Mouse (Mus musculus) cerebellum, postnatal 14 days (tissue): ENCODE results near the gene Scaf4.
A peak's percentile ranks its signal among the peaks of the same experiment; 100 is the strongest.

Source experiments
- DNase-seq, 2 experiments: peaks; one replicate each; pipeline ENCODE4 v3.0.0; 2021; ENCODE audit warnings: mixed read lengths in 2 of 2

Gene Scaf4

DNA sequence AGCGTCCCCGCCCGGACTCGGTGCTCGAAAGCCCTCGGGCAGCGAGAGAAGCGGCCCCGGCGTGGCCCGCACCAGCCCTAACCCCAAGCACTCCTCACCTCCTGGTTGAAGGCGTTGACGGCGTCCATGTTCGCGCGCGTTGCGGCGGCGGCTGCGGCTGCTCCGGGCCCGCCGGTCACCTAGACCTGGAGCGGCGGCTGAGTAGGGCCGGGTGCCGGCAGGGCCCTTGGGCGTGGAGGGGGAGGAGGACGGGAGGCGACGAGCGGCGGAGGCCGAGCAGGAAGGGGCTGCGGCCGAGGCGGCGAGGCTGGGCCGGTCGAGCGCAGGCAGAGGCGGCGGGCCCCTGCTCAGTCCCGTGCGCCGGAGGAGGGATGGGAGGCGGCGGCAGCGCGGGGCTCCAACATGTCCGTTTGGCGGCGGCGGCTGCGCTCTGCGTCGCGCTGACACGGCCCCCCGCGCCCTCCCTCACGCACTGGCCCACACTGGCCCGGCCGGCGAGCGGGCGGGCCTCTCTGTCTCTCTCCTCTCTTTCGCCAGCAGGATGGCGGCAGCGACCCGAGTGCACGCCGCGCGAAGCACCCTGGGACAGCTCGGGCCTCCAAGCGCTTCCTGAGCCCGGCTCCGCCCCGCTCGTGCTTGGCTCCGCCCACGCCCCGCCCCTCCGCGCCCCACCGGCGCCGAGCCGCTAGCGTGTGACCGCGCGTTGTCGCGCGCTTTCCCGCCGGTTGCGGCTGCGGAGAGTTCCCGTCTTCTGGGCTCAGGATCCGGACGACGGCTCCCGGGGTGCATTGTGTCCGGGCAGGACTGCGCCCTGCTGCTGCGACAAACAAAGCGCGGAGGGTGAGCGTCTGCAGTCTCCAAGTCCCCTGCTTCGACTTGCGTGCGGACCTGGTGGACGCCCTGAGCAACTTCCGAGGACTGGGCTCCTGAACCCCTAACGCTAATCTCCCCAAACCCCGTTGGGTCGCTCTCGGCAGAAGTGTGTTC lies at the start of gene Scaf4:
Scaf4 (minus strand) TSS at position 599 of the 987 bp plus-strand sequence.
- DNase-seq = peak; percentile 96 to 97

DNA sequence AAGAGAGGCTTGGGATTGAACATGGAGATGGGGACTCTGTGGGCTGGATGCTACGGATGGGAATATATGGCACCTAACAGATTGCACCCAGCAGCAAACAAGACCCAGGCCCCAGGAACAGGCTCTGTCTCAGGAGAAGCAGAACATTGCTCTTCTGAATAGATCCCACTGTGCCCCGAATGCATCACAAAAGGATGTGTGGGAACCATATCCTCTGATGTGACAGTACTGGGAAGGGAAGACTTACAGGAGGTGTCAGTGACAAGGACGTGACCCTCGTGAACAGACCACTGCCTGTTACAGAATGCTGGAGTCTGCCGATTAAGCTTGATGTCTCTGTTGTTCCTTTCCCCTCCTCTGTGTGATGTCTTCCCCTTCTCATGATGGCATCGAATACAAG lies 48.2 kb upstream of the Scaf4 start:
- DNase-seq = no peak

DNA sequence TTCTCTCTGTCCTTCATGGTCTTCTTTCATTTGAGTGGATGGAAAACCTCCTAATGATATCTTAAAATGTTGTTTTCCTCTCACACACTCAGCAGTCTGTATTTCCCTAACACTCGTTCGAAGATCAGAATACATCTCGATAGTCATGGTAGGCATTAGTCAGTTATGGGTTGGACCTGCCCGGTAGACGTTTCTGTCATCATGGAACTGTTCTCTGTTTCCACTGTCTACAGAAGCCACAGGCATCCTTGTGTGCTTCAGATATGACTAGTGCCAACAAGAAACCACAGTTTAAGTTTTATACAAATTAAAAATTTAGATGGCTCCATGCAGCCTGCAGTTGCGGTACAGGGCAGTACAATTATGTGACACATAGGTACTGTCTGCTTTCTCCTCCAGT lies 46.7 kb upstream of the Scaf4 start:
- no peak for DNase-seq

DNA sequence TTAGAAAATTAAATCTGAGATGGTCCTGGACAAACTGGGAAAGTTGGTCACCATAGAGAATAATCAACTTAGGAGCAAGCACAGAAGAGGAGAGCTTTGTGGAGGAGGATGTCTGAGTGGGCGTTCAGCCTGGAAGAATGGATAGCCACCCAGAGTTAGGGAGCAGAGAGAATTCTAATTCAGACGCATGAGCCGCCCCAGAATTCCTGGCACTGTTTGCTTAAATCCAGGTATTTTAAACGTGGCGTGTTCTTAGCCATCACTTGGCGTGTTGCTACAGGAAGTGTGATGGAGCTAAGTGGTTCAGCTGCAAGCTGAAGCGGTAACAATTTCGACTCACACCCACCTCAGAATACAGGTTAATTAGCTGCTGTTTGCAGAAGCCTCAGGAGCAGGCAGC lies 45.2 kb upstream of the Scaf4 start:
- DNase-seq = no peak

DNA sequence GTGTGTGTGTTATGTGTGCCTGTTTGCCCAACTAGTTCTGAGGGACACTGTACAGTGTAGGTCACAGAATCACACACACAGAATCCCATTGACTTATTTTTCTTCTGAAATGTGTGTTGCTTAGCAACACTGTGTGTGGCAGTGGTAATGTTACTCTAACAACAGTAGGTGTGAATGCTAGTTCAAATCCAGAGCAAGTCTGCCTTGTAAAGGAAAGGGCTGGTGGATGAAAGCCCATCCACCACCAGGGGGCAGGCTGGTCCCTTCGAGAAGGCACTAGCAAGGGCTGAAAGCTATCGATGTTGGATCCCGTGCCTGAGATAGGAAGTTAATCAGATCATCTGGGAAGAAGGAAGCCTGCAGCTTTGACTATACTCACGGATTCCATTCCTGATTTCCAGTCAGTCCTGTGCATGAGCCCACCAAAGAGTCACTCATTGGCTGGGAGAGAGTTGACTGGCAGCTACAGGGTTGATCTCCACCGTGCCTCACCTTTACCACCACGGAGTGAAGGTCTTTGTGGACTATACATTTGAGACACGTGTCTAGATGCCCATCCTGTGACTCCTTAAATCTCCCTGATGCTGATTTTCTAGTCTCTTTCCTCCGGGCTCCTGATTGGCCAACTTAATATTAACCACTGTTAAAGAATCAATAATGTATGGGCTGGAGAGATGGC lies 38.7 kb upstream of the Scaf4 start:
- DNase-seq = peak; percentile 93 to 97

DNA sequence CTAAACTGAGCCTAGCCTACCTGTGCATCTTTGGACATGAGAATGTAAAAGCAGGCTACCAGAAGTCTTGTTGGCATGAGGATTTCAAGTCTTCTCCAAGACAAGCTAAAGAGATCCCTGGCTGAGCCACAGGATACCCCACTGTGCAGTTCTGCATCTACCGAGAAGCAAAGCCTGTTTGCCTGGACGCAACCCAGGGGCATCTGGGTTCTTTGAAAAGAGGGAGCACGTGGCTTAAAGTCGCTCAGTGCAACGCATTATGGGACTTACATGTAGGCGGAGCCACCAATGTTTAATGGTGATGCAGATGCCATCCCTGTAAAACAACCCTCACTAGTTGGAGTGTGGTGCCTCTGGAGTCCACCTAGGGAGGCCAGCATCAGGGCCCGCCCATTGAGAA lies 35.0 kb upstream of the Scaf4 start:
- peak; percentile 51 to 58 for DNase-seq

DNA sequence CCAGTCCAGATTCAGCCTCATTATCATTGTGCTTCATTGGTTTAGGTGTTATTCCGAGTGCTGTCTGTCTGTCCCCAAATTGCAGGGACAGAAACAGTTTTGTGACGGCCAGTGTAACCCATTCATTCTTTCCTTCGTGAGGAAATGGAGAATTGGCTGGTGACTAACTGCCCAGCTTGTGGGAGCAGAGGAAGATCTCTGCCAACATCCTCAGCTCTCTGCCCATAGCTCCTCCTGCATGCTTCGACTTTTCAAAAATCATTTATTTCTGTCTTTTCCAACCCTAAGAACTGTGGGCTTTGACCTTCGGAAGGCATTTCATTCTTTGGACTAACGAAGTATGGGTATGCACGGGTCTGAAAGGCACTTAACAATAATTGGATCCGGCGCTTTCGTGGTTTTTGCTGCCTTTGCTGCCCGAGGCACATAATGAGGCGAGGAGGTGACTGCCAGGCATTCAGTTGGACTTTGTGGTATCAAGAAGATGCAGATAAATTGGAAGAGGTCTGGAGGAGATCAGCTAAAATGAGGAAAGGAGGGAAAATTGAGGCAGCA lies 34.1 kb upstream of the Scaf4 start:
- peak; percentile 23 to 25 for DNase-seq

DNA sequence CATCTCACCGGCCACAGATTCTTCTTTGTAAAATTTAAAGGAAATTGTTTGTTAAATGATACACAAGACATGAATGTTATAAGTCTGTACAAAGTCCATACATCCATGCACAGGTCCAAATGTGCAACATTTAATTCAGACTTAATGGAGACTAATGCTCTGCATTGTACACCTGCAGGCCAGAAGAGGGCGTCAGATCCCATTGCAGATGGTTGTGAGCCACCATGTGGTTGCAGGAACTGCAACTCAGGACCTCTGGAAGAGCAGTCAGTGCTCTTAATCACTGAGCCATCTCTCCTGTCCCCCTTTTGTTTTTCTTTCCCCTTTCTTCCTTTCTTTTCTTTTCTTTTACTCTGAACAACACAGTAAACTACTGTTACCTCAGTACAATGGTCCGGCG lies 33.5 kb upstream of the Scaf4 start:
- DNase-seq = no peak

DNA sequence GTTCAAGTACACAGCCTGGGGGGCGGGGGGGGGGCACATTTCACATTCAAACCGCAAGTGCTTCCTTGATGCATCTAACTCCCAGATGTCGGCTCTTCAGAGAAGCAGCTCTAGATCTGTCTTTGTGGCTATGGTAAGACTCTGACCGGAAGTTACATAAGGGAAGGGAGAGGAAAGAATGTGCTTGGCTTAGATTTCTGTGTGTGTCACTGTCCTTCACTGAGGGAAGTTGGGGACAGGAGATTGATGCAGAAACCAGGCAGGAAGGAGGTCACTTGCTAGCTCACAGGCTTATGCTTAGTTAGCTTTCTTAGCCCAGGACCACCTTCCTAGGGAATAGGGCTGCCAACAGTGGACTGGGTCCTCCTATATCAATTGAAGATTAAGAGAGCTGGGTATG lies 31.6 kb upstream of the Scaf4 start:
- DNase-seq = no peak

DNA sequence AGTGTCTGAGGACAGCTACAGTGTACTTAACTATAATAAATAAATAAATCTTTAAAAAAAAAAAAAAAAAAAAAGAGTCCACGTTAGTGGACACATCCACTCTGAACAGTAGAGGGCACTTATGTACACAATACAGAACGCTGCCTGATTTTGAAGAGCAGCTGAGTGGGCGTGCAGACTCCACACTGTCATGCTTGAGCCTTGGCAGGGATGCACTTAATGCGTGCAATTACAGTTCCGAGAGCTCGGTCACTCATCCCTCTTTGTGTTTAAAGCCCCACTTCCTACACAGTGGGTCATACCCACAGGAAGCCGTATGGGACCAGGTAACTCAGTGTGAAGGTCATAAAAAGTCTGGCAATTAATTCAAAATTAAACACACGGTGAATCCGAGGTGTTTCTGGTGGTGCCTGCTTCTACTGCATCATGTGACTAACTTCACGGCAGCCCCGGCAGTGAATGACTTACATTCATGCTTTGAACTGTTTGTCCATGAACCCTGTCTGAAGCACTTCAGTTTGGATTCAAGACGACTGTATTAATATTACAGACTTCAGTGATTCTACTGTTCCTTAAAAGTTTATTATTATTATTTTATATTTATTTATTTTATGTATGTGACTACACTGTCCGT lies 28.3 kb upstream of the Scaf4 start:
- DNase-seq = peak; percentile 58 to 67

DNA sequence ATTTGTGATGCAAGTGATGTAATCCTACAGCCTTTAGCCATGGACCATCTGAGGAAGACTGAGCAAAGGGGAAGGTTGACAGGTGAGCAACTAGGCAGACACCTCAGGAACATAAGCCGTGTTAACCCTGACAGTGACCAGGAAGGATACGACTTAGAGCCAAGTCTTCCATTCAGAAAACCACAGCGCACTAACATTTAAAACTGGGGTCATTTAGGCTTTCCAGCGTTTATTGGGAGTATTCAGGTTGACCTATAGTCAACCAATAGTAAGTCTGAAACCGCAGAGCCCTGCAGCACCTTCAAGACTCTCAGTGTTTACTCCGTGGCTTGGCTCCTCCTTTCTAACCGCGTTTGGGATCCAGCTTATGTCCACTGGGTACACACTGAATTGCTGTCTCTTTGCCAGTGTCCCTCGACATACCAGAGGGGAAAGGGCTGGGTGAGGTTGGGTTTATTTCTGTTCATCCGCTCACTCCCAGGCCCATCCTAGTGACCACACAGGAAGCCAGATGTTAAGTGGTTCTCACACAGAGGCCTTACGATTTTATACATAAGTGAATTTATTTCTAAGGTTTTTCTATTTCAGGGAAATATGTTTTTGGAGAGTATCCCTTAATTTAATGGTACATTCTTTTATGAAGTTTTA lies 26.3 kb upstream of the Scaf4 start:
- no peak for DNase-seq

DNA sequence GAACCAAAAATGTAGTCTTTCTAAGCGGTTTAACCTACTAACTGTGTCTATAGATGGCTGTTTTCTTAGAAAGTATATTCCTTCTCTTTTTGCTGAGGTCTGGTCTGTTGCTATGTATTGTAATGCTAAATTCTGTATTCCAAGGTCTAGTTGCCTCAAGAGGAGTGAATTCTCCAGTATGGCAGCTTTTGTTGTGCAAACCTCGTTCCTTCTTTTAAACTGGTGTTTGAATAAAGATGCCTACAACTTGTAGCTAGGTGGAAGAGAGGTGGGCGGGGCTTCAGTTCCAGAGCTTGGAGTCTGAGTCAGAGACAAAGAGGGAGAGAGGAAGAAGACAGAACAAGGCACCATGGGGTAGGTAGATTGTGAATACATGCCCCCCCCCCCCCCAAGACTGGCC lies 25.5 kb upstream of the Scaf4 start:
- no peak for DNase-seq

DNA sequence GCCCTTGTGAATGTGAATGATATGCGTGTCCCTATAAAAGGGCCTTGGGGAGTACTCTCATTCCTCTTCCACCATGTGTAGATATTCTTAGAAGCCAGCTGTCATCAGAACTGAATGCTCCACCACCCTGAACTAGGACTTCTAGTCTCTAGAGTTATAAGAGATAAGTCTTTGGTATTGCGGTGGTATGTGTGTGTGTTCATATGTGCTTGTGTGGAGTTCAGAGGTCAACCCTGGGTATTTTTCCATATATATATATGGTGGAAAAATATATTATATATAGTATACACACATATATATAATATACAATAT lies 19.6 kb upstream of the Scaf4 start:
- no peak for DNase-seq

DNA sequence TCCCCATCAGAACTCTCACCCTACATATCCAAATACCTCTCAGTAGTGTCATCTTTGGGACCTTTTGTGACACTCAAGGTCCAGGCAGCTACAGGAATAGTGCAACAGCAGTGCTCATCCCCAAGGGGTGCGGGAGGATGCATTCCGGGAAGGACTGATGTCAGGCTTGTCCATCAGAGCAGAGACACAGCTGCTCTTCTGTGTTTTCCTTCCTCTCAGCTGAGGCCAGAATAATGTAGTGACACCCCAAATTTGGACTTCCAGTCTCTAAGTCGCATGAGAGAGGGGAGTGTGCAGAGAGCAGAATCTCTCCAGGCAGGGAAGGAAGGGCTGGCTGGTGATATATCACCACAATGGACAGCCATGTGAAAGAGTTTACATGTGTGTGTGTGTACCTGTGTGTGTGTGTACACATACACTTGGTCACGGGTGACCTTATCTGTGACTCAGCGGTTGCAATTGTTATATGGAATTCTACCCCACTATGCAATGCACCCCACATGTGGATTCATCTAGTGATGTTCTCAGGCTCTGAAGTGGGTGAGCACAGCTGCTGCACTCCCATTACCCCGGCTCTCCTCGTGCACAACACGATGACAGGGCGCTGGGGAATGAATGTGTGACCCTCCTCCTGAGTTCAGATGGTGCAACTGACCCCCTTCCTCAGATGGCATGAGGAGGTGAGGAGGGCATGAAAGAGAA lies 19.1 kb upstream of the Scaf4 start:
- no peak for DNase-seq

DNA sequence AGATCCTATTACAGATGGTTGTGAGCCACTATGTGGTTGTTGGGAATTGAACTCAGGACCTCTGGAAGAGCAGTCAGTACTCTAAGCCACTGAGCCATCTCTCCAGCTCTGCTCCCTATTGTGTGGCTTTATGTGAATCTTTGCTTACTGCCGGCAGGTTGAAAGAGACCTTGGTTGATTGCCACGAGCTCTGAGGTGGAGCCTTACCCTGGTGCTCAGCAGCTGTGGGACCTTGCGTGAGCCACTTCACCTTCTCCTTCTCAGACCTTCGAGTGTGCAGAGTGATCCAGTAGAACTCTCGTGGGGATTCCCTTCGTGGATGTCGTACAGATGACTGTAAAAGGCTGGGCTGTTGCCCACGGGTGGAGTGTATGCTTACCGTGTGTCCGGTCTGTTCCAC lies 17.4 kb upstream of the Scaf4 start:
- DNase-seq = no peak

DNA sequence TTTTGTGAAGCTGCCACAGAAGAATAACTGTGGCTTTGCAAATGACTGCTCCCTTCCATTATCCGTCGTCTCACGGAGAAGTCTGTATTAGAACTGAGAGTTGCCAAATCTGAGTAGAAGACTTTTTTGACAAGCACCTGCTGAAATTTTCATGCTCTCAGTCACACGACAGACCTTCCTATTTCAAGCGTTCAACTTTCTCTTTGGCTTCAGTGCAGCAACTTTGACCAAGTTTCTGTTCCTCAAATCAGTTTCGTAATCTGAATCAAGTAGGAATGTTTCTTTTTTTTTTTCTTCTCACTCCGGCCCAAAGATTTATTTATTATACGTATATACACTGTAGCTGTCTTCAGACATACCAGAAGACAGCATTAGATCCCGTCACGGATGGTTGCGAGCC lies 16.6 kb upstream of the Scaf4 start:
- no peak for DNase-seq

DNA sequence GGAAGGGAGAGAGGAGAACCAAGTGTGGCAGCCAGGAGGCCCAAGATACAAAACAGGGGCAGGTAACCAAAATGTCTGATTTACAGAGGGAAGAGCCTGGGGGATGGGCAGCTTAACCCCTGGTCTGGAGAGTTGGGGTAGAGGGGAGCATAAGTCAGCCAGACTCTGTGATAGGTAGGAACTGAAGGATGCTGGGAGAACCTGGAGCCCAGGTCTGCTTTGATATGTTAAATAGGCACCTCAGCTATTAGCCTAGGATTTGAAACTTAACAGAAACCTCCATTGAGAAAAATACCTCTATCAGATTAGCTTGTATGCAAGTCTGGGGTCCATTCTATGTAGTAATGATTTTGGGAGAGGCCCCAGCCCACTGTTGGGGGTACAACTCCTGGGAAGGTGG lies 15.3 kb upstream of the Scaf4 start:
- no peak for DNase-seq

DNA sequence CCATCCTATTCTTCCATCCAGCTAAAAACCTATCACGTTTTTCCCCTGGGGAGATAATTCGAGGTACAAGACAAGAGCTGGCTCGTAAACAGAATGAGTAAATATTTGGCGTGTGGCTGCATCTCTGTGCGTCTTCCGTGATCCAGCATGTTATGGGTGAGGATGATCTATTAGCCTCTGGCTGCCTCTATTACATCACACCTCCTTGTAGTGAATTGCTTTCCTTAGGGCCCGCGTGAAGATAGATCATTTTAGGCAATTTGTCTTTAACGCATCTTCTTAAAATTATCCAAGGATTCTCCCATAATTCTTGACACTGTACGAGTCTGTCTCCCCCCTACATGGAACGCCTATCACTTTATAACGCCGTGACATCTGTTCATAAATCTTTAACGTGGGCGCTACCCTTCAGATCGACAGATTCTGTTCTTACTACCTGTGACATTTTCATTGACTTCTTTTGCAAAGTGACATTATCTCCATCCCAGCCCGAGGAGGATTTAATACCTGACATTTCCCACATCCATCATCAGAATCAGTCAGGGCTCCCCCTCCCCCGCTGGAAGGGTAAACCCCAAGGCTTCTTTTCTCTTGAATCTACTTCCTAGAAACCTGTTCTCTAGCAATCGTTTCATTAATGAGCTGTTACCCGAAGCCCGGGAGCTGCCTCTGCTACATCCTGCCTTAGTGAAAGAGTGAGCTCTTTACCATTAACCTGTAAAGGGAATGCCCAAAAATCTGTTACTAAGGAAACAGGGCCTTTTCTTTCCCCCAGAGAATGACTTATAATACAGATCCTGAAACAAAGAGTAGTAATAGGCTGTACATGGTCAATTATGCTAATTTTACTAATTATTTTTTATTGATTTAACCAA lies 14.4 kb upstream of the Scaf4 start:
- DNase-seq = no peak

DNA sequence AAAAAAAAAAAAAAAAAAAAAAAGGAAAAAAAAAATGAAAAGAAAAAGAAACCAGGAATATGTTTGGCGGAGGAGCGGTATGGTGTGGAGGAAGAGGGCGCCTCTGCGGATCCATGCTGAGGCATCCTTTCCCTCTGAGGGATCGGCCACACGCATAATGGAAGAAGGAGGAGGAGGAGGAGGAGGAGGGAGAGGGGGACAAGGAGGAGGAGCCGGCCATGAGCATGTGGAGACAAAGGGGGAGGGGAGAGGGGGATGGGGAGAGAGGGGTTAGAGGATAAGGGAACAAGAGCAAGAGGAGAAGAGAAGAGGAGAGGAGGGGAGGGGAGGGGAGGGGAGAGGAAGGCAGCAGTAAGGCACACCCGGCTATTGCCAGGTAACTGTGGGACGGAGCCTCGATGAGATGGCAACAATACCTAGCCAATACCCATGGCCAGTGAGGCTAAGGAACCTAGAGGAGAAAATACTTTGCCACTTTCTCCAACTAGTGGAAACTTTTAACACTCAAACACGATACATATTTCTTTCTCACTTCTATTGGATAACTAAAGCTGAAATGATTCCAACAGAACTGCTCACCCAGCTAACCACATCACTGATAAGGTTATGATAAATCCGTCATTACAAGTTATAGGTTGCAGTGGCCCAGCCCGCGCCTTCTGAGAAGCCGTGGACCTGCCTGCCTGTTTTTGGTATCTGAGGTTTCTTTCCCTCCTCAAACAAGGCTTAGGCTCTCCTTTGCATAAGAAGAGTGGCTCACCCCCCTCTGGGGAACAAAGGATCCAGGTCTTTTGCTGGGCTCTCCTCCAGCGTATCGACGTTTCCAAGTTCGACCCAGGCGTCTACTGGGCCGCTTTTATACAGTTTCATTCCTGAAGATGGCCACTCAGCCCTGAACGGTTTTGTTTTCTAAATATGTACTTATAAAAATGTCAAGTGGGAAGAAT lies 13.4 kb upstream of the Scaf4 start:
- no peak for DNase-seq

DNA sequence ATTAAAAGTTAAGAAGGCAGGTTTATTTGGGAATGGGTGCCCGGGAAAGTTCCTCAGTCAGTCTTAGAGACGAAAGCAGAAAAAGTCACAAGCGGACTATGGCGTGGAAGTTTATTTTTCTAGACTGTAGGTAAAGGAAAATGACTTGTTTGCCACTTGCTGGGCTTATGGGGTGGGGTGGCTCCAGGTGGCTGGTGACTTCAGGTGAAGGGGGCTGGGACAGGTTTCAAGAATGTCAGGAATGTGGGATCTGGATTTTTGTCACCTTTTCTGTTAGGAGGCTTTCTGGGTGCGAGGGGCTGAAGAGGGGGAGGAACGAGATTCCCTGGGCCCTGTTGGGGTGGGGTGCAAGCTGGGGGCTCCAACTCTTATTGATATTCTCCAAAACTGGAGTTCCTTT lies 7.4 kb upstream of the Scaf4 start:
- no peak for DNase-seq
